Mouse (Mus musculus) macrophage (primary cell): ENCODE measurements around the gene Ift27. TPM values are rescaled to one million over a fixed set of nuclear protein-coding genes. Genes with fewer than 3 reads are reported as not detected.

Experiments
- polyA plus RNA-seq: library from polyadenylated mRNA; stranded (reverse); fragments of 250-400 nt; gene quantifications from 3 replicates; pipeline ENCODE4 v1.2.4, GENCODE M21; 2018; ENCODE audit warnings: inconsistent platforms

Gene Ift27
- polyA plus RNA-seq, 1 experiment from 2014 or later, result 12.6 TPM

Other genes starting within 250 kb of the Ift27 start
- gene Txn2, start 245.1 kb downstream of the Ift27 start, polyA plus RNA-seq, result 106 to 159 TPM (median 117 TPM) in 3 replicates
- gene Foxred2, start 217.4 kb downstream of the Ift27 start, polyA plus RNA-seq, result 8.6 to 18.7 TPM (median 18.3 TPM) in 3 replicates
- gene Eif3d, start 203.3 kb downstream of the Ift27 start, polyA plus RNA-seq, result 88.8 to 149 TPM (median 102 TPM) in 3 replicates
- gene Cacng2, start 54.1 kb downstream of the Ift27 start, polyA plus RNA-seq, result not detected in 3 replicates
- not detected in 3 replicates for gene Pvalb, start 32.3 kb upstream of the Ift27 start, polyA plus RNA-seq
- 91.7 to 151 TPM (median 136 TPM) in 3 replicates for gene Ncf4, start 70.7 kb upstream of the Ift27 start, polyA plus RNA-seq
- gene Csf2rb2, start 131.6 kb upstream of the Ift27 start, polyA plus RNA-seq, result 77.0 to 225 TPM (median 156 TPM) in 3 replicates
- 65.3 to 406 TPM (median 143 TPM) in 3 replicates for gene Csf2rb, start 151.6 kb upstream of the Ift27 start, polyA plus RNA-seq
- not detected in 3 replicates for gene Tex33, start 221.8 kb upstream of the Ift27 start, polyA plus RNA-seq
- 4.4 to 12.5 TPM (median 7.0 TPM) in 3 replicates for gene Tst, start 231.8 kb upstream of the Ift27 start, polyA plus RNA-seq
- gene Mpst, start 232.3 kb upstream of the Ift27 start, polyA plus RNA-seq, result 16.6 to 43.2 TPM (median 18.6 TPM) in 3 replicates